Mouse (Mus musculus) kidney, adult 8-10 months (tissue): ENCODE measurements around the gene Fkbp5.
"Not testable (repeated sequence)": the region's sequence is repeated elsewhere in the genome, so short reads cannot be mapped to it uniquely, and the experiment has no call there.

Experiments used
- DNase-seq, 2 experiments: peaks; one replicate each; pipeline ENCODE4 v3.0.0; 2022

Gene Fkbp5

GRCm38 (mm10) chr17:28369056-28369455, 148.3 kb downstream of the Fkbp5 start:
- no peak for DNase-seq

- peak; percentile 67 to 88 for DNase-seq
These were observed 148.9 kb downstream of the Fkbp5 start for GRCm38 (mm10) chr17:28368449-28368848.

GRCm38 (mm10) chr17:28365122-28365521, 152.2 kb downstream of the Fkbp5 start, which contains the start of gene Tulp1:
Gene Tulp1 (minus strand): TSS chr17:28365222.
- DNase-seq, result no peak

DNA sequence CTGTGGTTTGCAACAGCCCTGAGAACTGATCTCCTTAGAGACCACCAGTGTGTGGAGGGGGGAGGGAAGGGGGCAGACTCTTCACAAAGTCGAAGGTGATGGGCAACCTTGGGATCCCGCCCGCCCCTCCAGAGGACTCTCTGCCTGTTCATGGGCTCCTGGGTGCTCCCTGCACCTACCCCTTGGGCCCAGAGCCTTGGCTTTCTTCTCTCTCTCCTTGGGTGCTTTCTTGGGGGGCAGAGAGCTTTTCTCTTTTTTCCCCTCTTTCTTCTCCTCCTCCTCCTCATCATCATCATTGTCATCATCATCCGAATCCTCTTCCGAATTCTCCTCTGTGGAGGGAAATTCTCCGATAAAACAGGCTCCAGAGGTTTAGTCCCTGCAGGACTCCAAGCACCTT, 153.8 kb downstream of the Fkbp5 start:
- DNase-seq, result no peak

DNA sequence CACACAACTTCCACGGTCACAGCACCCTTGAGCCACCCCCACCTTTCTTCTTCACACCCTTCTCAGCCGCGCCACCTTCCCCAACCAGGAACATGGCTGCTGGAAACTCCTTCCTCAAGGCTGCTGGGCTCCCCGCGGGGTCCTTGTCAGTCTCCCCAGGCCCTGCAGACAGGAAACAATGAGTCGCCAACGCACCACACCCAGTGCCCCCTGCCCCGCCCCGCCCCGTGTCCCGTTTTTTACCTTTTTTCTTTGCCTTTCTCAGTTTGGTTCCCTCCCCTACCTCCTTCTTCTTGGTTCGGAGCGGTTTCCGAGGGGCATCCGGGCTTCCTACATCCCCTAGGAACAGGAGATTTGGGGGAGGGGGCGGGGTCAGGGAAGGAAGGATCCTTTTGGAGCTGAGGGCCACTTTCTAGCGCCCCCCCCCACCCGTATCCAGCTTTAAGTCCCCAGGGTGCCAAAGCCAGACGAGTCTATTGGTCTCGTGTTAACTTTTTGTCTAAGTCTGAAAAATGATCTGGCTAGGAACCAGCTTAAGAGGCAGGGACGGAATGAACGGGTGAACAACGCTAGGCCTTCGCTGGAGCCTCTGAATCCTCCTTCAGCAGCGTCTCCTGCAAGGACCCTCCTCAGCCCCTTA, 154.6 kb downstream of the Fkbp5 start:
- DNase-seq, result no peak

DNA sequence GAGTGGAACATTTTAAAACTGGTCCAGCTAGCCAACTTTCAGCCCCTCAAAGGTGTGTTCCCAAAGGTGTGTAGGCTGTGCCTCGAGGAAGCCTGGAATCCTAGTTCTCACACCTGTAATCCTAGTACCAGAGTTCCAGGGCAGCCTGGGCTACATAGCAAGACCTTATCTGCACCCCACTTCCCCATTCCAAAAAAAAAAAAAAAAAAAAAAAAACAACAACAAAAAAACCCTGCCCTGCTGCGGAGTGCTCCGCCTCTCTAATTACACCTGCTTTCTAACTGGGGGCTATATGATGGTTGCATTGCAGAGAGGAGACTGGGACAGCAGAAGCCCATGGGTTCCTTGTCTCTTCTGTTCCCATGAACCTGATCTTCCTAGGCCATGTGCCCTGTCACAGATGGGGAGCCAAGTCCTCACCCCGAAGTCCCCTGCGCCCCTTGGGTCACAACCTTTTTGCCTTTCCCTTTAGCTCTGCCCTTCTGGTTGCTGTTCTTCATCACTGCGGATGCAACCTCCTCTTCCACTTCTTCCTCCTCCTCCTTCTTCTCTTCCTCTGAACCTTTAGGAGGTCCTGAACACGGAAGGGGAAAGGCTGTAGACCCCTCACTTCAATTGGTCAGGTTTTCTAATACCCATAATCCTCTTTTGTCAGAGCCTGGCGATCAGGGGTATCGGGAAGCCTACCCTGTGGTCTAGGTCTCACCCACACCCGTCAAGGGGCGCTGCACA, 155.2 kb downstream of the Fkbp5 start:
- no peak for DNase-seq

DNA sequence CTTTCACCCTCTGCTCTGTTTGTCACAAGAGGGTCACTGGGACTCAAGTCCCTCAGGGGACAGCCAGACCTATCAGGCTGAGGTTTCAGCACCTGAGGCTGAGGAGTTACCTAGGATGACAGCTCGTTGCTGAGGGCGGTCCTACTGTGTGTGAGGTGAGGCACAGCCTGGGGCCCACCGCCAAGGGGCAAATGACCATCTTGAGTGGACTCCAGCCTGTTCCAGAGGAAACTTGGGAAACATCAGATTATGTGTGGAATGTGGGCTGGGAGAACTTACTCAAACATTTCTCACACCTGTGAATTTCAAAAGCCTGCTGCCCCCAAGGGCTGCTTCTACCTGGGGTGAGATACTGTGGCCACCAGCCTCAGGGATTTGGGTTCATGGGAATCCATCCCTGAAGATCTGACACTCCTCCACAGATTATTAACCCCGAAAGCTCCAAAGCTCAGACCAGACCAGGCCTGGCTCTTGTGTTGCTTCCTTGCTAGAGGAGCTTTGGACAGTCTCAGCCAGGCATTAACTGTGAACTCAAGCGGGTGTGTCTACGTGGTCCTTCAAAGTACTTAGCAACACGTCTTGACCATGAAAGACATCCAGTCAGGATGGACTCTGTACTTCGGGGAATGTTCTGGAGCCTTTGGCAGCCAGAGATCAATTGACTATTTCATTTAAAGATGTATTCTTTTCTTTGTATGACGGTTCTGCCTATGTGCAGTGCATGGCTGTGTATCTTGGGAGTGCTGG, 156.6 kb downstream of the Fkbp5 start:
- DNase-seq, result no peak

DNA sequence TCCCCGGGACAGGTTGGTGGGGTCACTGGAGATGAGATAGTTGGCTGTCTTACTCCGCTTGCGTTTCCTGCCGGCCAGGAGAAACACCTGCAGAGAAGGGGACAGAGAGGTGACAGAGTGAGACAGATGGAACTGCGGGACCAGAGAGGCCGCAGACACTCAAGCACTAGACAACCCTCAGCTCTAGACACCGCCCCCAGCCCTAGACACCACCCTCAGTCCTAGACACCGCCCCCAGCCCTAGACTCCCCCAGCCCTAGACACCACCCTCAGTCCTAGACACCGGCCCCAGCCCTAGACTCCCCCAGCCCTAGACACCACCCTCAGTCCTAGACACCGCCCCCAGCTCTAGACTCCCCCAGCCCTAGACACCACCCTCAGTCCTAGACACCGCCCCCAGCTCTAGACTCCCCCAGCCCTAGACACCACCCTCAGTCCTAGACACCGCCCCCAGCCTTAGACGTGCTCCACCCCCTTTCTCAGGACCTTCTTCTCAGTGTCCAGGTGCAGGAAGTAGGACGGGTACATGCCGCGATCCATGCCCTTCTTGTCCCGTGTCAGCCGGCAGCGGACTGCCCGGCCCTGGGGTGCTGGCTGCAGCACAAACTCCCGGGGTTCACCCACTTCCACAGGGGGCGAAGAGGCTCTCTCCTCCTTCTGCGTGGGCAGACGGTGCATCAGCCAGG, 158.6 kb downstream of the Fkbp5 start:
- not testable (repeated sequence) for DNase-seq

DNA sequence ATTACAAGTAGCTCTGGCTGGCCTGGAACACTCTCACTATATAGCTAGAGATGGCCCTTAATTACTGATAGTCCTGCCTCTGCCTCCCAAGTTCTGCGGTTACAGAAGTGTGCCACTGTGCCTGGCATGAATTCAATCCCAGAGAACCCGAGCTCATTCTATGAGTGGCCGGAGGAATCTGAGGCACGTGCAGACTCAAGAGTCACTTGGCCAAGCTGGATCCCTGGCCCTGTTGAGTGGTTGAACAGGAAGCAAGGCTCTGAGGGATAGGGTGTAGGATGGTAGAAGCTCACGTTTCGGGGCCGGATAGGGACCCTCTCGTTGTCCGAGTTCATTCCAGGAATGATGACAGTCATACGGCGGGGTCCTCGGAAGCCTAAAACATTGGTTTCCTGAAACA, 161.5 kb downstream of the Fkbp5 start:
- DNase-seq, result no peak

DNA sequence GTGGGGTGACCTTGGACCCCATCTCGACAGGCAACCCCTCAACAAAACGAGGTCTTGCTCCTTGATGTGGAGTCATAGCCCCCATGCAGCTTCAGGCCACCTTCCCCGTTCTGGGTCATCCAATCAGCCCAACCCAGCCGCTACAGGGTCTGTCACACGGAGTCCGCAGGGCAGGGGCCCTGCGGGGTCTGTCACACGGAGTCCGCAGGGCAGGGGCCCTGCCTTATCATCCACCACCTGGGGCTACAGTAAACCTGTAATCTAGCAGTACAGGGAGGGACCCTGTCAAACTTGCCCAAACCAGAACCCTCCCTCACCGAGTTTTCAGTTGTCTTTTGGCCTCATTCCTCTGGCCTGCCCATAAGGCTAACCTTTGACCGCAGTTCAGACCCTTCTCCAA, 165.3 kb downstream of the Fkbp5 start:
- no peak for DNase-seq

GRCm38 (mm10) chr17:28351353-28351890, 165.9 kb downstream of the Fkbp5 start:
- DNase-seq, result no peak

GRCm38 (mm10) chr17:28350466-28351352, 166.6 kb downstream of the Fkbp5 start, which contains the start of gene Tead3:
Gene Tead3 (minus strand): TSS chr17:28350817.
- peak; percentile 76 to 77 for DNase-seq

DNA sequence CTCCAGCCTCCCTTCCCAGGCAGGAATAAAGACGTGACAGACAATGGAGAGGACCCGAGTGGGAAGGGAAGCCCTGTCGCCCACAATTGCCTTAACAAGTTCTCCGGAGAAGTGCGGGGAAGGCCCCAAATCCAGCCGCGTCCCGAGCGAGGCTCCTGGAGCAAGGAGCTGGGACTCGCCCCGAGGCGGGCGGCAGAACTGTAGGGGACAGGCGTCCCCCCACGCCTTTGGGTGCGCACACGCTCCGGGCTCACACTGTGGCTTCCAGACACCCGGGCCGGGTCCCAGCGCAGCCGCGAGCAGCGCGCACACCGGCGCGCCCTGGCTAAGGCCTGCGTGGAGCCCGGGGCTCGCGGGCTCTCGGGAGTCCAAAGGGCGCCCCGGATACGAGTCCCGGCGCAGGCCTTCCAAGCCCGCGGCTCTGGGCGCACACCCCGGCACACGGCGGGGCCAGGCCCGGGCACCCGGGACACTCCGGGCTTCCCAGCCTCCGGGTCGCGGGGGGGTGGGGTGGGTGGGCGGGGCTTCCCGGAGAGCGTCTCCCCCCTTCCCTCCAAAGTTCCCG, 167.3 kb downstream of the Fkbp5 start:
- peak; percentile 69 to 70 for DNase-seq

DNA sequence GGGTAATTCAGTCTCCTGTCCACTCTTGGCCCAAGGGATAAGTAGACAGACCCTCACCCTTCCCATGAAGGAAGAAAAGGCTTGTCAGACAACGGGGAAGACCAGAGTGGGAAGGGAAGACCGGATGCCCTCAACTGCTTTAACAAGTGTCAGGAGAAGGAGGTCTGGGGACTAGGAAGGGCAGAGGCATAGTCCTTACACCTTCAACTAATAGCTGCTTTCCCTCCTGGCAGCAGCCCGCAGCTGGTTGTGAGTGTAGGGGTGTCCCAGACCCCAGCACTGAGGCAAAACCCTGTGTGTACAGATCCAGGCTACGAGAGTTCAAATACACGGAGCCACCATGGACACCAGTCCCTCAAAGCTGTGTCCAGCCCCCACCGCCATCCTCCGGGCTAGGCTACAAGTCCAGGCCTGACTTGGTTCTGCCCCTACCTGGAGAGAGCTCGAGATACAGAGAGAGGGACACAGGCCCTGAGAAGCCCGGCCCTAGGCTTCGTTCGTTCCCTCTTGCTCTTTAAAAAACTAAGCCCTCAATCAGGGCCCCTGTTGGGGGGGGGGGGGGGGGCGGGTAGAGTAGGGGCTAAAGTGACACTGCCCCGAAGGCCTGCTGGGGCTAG, 168.0 kb downstream of the Fkbp5 start:
- no peak for DNase-seq
